Mouse (Mus musculus): ENCODE data around the gene Pakap. TPM values are rescaled to one million over a fixed set of nuclear protein-coding genes. Genes with fewer than 3 reads are reported as not detected.

The Pakap gene
- polyA plus RNA-seq, 1 experiment from 2014 or later = 17.8 TPM

DNA sequence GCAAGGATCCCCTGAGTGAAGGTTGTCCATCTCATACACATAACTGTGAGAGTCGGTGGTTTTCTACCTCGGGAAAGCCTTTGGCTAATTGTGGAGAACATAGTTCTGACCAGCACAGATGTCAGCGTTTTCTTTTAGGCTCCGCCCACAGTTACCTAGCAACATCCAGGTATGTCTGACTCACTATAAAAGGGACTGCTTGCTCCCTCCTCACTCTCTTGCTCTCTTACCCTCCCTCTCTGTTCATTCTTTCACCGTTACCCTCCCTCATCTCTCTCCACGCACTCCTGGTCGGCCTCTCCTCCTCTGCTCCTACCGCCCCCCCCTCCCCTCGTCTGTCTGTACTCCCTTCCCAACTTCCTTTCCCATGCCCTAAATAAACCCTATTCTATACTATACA is 336.7 kb downstream of the Pakap start:
- no peak overlapping the region for H3K9ac ChIP-seq
- no peaks in the 10 kb centered on the region for H3K36me3 ChIP-seq
- peaks cover 7% of the 10 kb centered on the region for H3K4me1 ChIP-seq
- H3K4me2 ChIP-seq = peak overlapping the region; percentile 36
- H3K27me3 ChIP-seq = no peaks in the 10 kb centered on the region
- H3K4me3 ChIP-seq (replicated peaks) = no peak overlapping the region
- no peak overlapping the region for H3K27ac ChIP-seq
- 29% methylated on average over 9 of the region's 9 CpGs for WGBS
- ATAC-seq (replicated peaks; ENCODE audit: low FRiP score) = peak; percentile 66
- H3K9me3 ChIP-seq (replicated peaks) = no peaks in the 10 kb centered on the region

DNA sequence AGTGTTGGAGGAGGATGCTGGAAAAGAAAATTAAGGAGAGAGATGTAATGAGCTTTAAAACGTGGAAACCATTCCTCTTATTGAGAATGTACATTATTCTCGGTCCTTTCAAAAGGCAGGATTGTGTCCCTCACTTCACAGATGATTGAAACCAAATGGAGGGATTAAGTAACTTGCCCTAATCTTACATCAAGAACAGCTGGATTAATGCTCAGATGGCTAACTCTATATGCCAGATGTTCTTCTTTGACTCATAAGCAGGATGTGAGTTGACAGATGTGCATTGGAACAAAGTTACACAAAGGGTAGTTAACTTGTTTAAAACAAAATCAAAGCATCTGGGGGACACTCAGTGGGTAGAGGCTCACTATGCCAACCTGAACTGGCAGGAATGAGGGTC is 338.7 kb downstream of the Pakap start:
- no peaks in the 10 kb centered on the region for H3K9me3 ChIP-seq (replicated peaks)
- H3K27ac ChIP-seq = no peak overlapping the region
- no peak overlapping the region for H3K4me3 ChIP-seq (replicated peaks)
- H3K27me3 ChIP-seq = no peaks in the 10 kb centered on the region
- WGBS = 41% methylated on average over 2 of the region's 2 CpGs
- H3K4me1 ChIP-seq = peaks cover 7% of the 10 kb centered on the region
- no peak overlapping the region for H3K4me2 ChIP-seq
- no peak overlapping the region for H3K9ac ChIP-seq
- no peak for ATAC-seq (replicated peaks; ENCODE audit: low FRiP score)
- H3K36me3 ChIP-seq = no peaks in the 10 kb centered on the region

GRCm38 (mm10) chr4:57908860-57909259 is 340.9 kb downstream of the Pakap start:
- H3K9me3 ChIP-seq (replicated peaks) = no peaks in the 10 kb centered on the region
- peaks cover 8% of the 10 kb centered on the region for H3K4me1 ChIP-seq
- H3K36me3 ChIP-seq = no peaks in the 10 kb centered on the region
- no peak overlapping the region for H3K9ac ChIP-seq
- no peak overlapping the region for H3K4me2 ChIP-seq
- no peak overlapping the region for H3K4me3 ChIP-seq (replicated peaks)
- no peak overlapping the region for H3K27ac ChIP-seq
- ATAC-seq (replicated peaks; ENCODE audit: low FRiP score) = no peak
- H3K27me3 ChIP-seq = no peaks in the 10 kb centered on the region
- 66% methylated on average over 6 of the region's 6 CpGs for WGBS

DNA sequence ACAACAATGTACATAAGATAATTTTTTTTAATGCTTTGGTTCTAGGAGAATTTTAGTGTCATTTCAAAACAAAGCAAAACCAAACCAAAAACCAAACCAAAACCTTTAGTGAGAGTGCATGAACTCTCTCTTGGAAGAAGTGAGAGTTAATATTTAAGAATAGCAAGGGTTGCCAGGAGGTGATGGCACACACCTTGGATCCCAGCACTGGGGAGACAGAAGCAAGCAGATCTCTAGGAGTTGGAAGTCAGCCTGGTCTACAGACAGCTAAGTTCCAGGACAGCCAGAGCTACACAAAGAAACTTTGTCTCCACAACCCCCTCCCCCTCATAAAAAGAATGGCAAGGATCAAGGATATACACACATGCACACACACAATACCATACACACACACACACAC is 345.0 kb downstream of the Pakap start:
- no peak overlapping the region for H3K4me2 ChIP-seq
- no peaks in the 10 kb centered on the region for H3K27me3 ChIP-seq
- ATAC-seq (replicated peaks; ENCODE audit: low FRiP score) = no peak
- H3K27ac ChIP-seq = no peak overlapping the region
- H3K9me3 ChIP-seq (replicated peaks) = no peaks in the 10 kb centered on the region
- H3K4me1 ChIP-seq = peaks cover 23% of the 10 kb centered on the region
- H3K4me3 ChIP-seq (replicated peaks) = no peak overlapping the region
- no peaks in the 10 kb centered on the region for H3K36me3 ChIP-seq
- H3K9ac ChIP-seq = no peak overlapping the region

GRCm38 (mm10) chr4:57914193-57915190 is 346.5 kb downstream of the Pakap start:
- peak overlapping the region; percentile 56 for H3K4me2 ChIP-seq
- peak overlapping the region; percentile 23; the same call in 1 of the 2 replicates for H3K4me3 ChIP-seq (replicated peaks)
- 72% methylated on average over 9 of the region's 10 CpGs for WGBS
- H3K4me1 ChIP-seq = peaks cover 26% of the 10 kb centered on the region
- 0 out of 2 replicates have a peak overlapping the region, but pooled peaks have one; percentile 45 for H3K27ac ChIP-seq
- H3K36me3 ChIP-seq = no peaks in the 10 kb centered on the region
- peak; percentile 13; the same call in 1 of the 2 replicates for ATAC-seq (replicated peaks; ENCODE audit: low FRiP score)
- H3K9ac ChIP-seq = no peak overlapping the region
- no peaks in the 10 kb centered on the region for H3K27me3 ChIP-seq
- H3K9me3 ChIP-seq (replicated peaks) = no peaks in the 10 kb centered on the region

- Histone ChIP-seq H3K9ac (0 out of 2 replicates have a peak overlapping the region, but pooled peaks have one; percentile 8), H3K27me3 (no peaks in the 10 kb centered on the region), H3K36me3 (no peaks in the 10 kb centered on the region), H3K9me3 (replicated peaks) (no peaks in the 10 kb centered on the region), H3K4me1 (peaks cover 33% of the 10 kb centered on the region), H3K4me2 (peak overlapping the region; percentile 56), H3K4me3 (replicated peaks) (peak overlapping the region; percentile 23), H3K27ac (peak overlapping the region; percentile 45)
- ATAC-seq (replicated peaks; ENCODE audit: low FRiP score) = peak; percentile 23
- 29% methylated on average over 17 of the region's 17 CpGs for WGBS
Measured at GRCm38 (mm10) chr4:57915216-57915965, 347.4 kb downstream of the Pakap start.

DNA sequence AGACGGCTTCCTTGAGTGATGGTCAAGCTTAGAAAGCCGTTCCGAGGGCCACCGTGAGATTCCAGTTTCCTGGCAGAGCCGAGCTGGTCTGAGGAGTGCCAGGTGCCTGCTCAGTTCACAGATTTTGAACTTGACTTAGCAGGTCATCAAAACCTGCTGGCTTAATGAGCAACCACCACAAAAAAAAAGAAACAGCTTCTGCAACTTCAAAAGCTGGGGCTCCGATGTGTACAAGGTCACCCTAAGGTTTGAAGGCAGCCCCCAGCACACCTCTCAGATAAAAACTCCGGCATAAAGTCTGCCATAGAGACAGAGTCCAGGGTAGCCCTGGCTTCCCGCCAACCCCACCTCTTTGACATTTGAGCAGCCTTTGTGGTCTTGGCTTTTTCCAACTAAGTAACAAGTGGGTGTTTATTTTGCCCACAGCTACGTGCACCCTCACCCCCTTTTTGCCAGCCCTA is 348.3 kb downstream of the Pakap start, which contains the start of gene D630039A03Rik:
D630039A03Rik (minus strand) TSS at position 97 of the 461 bp plus-strand sequence.
- H3K27me3 ChIP-seq = no peaks in the 10 kb centered on the region

DNA sequence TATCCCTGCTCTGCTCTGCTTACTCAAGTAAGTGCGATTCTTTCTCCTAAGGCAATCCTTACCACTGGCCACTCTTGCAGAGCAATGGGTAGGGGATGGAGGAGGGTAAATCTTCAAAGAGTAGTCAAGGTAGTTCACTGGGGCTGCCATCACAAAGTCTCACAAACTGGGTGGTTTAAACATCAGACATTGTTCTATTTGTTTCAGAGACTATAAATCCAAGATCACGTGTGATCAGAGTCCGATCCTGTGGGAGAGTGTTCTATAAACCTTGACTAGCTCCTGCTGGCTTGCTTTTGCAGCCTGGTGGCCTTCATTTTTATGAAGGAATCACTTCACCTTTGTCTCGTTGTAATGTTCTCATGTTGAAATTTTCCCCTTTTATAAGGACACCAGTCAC is 348.7 kb downstream of the Pakap start:
- peaks cover 33% of the 10 kb centered on the region for H3K4me1 ChIP-seq
- no peak overlapping the region for H3K9ac ChIP-seq
- 61% methylated on average over 4 of the region's 4 CpGs for WGBS
- H3K36me3 ChIP-seq = no peaks in the 10 kb centered on the region
- no peaks in the 10 kb centered on the region for H3K27me3 ChIP-seq
- no peaks in the 10 kb centered on the region for H3K9me3 ChIP-seq (replicated peaks)
- no peak overlapping the region for H3K4me3 ChIP-seq (replicated peaks)
- H3K4me2 ChIP-seq = peak overlapping the region; percentile 56
- peak overlapping the region; percentile 45; the same call in 1 of the 2 replicates for H3K27ac ChIP-seq
- no peak for ATAC-seq (replicated peaks; ENCODE audit: low FRiP score)

More for the DNA sequence above, 348.3 kb downstream of the Pakap start, which contains the start of gene D630039A03Rik:
- Histone ChIP-seq H3K4me2 (peak within 1 kb of the TSS; percentile 56), H3K9ac (0 out of 2 replicates have a peak within 1 kb of the TSS, but pooled peaks have one; percentile 8), H3K4me3 (replicated peaks) (peak within 1 kb of the TSS; percentile 23), H3K9me3 (replicated peaks) (no peaks in the 10 kb centered on the region), H3K27ac (peak within 1 kb of the TSS; percentile 45), H3K36me3 (no peaks in the 10 kb centered on the region), H3K4me1 (peaks cover 33% of the 10 kb centered on the region)
- ATAC-seq (replicated peaks; ENCODE audit: low FRiP score) = no peak; the same call in 1 of the 2 replicates
- WGBS = 12% methylated on average over 9 of the region's 9 CpGs

GRCm38 (mm10) chr4:57919494-57920423 is 351.8 kb downstream of the Pakap start:
- H3K4me2 ChIP-seq = peak overlapping the region; percentile 10; the same call in 1 of the 2 replicates
- H3K9ac ChIP-seq = no peak overlapping the region
- H3K4me1 ChIP-seq = peaks cover 32% of the 10 kb centered on the region
- no peaks in the 10 kb centered on the region for H3K27me3 ChIP-seq
- H3K36me3 ChIP-seq = no peaks in the 10 kb centered on the region
- H3K27ac ChIP-seq = no peak overlapping the region
- no peak overlapping the region for H3K4me3 ChIP-seq (replicated peaks)
- WGBS = 11% methylated on average over 8 of the region's 8 CpGs
- peak; percentile 26; the same call in 1 of the 2 replicates for ATAC-seq (replicated peaks; ENCODE audit: low FRiP score)
- H3K9me3 ChIP-seq (replicated peaks) = no peaks in the 10 kb centered on the region

DNA sequence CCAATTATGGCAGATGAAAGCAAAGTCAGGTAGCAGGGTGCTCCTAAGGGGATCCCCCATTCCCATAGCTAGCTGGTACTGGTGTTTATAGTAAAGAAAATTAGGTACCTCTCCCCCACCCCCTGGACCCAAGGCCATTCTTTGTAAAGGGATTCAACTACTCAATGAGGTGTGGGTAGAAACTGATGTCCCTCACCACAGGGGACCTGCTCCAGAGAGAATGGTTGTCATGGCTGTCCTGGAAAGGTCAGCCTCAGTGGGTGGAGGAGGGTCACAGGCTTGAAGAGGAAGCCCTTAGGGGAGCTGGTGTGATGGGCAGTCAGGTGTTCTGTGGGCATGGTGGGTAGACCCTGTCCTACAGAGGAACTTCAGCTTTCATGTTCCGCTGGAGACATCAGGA is 352.5 kb downstream of the Pakap start:
- H3K4me2 ChIP-seq = no peak overlapping the region
- no peaks in the 10 kb centered on the region for H3K27me3 ChIP-seq
- H3K4me1 ChIP-seq = peaks cover 28% of the 10 kb centered on the region
- H3K9ac ChIP-seq = no peak overlapping the region
- H3K4me3 ChIP-seq (replicated peaks) = no peak overlapping the region
- ATAC-seq (replicated peaks; ENCODE audit: low FRiP score) = no peak
- no peaks in the 10 kb centered on the region for H3K9me3 ChIP-seq (replicated peaks)
- H3K27ac ChIP-seq = no peak overlapping the region
- 86% methylated on average over 1 of the region's 1 CpGs for WGBS
- no peaks in the 10 kb centered on the region for H3K36me3 ChIP-seq

- peaks cover 15% of the 10 kb centered on the region for H3K4me1 ChIP-seq
- 46% methylated on average over 5 of the region's 5 CpGs for WGBS
- H3K9ac ChIP-seq = no peak overlapping the region
- ATAC-seq (replicated peaks; ENCODE audit: low FRiP score) = no peak
- H3K9me3 ChIP-seq (replicated peaks) = no peaks in the 10 kb centered on the region
- no peaks in the 10 kb centered on the region for H3K36me3 ChIP-seq
- H3K27ac ChIP-seq = no peak overlapping the region
- no peak overlapping the region for H3K4me3 ChIP-seq (replicated peaks)
- no peaks in the 10 kb centered on the region for H3K27me3 ChIP-seq
- no peak overlapping the region for H3K4me2 ChIP-seq
Measured at GRCm38 (mm10) chr4:57922171-57922570, 354.2 kb downstream of the Pakap start.

Measured in kidney, embryonic 15.5 days (tissue).